Mouse (Mus musculus) thymus, adult 18-20 months (tissue): ENCODE data around the gene Cdc42se1.

ENCODE experiments used
- DNase-seq, 2 experiments: peaks; one replicate each; pipeline ENCODE4 v3.0.0; 2022; ENCODE audit warnings: mixed read lengths in 2 of 2

Gene Cdc42se1

DNA sequence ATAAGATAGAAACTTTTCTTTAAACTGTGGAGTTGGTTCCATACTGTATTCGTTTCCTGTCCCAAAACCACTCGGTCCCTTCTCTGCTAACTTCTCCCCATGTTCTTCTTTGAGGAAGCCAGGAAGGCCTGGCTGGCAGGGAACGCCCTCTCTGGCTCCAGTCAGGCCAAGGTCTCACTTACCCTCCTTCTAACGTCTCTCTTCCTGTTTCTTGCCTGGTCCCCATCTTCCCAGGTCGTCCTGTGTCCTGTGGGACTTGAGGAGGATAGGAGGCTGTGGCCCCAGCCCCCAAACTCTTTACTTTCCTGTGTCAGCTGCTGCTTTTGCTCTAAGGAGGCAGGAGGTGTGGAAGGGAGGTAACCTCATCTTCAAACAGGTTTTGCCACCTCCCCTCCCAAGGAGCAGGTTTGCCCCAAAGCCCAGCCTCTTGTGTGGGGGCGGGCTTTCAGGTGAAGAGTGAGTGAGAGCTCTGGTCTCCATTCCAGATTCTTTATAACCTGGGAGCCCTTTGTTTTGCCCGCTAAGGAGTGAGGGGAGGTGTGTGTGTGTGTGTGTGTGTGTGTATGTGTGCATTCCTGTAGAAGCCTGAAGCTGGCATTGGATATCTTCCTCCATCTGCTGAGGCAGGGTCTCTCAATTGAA, 22.4 kb downstream of the Cdc42se1 start, which contains the start of gene Bnipl:
Bnipl (minus strand) TSS at position 411 of the 642 bp plus-strand sequence.
- no peak for DNase-seq

DNA sequence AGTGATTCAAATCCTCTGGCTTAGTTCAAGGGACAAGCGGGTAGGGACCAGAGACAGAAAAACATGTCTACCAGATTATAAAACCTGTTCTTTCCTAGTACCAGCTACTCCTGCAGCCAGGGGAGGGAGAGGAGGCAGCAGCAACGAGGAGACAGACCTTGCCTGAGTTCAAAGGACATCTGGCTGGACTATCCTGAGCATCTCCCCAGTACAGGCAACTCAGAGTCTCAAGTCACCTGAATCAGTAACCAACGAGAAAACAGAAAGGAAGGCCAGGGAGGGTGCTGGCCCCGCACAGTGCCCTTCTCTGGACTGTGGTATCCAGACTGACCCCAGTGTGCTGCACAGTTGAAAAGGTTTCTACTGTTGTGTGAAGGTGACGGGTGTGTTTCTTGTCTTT, 28.4 kb downstream of the Cdc42se1 start:
- DNase-seq: no peak

DNA sequence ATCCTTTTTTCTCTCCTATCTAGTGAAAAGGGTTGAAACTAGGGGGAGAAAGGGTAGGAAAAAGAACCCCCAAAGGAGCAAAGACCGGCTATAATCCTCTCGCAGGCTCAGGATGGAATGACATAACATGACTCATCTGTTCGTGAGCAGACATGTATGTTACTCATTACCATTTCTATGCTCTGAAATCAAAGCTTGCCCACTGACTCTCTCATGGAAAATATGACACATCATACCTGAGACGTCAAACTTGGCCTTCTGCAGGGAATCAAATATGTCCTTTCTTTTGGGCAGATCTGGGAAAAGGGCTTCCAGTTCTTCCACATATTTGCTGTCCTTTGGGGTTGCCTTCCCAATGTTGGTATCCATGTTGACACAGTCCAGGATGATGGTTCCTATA, 33.4 kb downstream of the Cdc42se1 start:
- DNase-seq: no peak

DNA sequence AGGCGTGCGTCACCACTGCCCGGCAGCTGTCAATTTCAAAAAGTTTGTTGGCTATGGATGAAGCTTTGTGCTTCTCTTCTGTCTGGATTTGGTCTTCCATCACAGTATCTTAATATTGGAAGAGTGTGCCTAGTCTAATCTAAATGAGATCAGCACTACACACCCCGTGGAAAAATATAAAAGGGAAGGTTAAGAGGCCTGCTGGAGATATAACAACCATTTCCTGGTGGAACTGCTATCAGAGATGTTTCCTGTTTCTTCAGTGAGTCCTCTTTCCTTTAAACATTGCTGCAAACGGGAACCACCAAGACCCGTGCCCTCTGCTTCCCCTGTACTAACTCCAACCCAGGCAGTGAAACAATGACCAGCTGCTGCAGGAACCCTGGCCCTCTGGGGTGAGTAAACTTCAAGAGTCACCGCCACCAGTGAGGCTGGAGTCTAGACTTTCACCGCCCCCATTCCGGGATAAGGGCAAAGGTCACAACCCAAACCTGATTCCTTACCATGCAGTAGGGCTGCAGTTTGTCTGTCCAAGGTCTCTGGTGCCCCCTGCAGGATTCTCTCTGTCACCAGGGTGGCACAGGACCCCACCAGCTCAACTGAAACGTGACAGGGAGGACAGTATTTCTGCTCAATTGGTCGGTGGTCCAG, 34.7 kb downstream of the Cdc42se1 start:
- DNase-seq: peak; percentile 50 to 71

DNA sequence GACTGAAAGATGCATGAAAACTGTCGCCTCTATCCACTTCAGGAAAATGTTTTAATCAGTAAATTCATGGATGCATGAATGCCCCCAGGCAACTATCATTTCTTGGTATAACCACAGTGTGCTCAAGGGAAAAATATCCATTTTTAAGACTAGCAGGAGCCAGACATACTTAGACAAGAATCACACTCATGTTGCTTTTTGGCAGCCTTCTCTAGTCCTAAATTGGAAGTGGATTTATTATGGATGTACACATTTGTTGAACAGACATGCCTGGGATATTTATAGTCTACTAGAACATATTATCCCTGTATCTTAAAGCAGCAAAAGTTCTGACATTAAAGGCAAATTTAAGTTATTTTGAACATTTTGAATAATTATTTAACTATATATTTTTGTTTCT, 36.2 kb downstream of the Cdc42se1 start:
- no peak for DNase-seq

DNA sequence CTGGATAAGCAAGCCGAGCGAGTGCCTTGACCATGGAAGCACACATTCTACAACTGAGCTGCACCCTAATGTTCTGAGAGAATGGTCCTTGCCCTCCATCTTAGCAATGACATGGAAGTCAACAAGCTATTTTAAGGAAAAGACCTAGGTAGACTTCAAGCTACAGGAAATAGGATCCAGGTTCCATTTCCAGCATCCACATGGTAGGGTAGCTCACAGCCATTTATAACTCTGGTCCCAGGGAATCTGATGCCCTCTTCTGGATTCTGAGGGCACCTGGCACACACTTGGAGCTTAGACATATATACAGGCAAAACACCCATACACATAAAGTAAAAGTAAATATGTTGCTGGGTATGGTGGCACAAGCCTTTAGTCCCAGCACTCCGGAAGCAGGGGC, 37.5 kb downstream of the Cdc42se1 start:
- DNase-seq: no peak

DNA sequence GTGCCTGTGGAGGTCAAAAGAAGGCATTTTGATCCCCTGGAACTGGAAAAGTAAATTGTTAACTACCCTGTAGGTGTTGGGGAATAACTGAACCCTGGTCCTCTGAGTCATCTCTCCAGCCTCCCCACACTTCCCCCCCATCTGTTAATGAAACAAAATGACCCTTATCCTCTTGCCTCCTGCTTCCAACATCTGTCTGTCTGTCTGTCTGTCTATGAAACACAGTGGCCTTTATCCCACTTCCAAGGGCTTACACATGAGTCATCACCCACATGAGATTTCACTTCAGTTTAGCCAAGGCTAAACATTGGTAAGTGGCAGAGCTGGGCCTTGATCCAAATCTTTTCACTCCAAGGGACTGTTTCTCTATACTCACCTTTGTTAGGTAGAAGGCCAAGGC, 39.3 kb downstream of the Cdc42se1 start:
- no peak for DNase-seq

DNA sequence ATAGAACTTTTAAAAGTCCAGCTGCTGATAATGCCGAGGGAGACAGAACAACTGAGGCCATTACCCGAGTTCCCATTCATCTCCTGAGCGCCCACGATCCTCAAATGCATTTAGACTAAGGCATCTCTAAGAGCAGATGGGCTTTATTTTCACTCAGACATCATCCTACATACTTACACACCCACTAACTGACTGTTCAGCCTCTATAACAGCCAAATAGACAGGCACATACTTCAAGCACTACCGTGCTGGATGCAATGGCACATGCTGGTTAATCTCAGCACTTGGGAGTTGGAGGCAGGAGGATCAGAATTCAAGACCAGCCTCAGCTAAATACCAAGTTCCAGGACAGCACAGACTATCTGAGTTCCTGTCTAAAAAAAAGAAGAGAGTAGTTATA, 41.3 kb downstream of the Cdc42se1 start:
- DNase-seq: no peak

DNA sequence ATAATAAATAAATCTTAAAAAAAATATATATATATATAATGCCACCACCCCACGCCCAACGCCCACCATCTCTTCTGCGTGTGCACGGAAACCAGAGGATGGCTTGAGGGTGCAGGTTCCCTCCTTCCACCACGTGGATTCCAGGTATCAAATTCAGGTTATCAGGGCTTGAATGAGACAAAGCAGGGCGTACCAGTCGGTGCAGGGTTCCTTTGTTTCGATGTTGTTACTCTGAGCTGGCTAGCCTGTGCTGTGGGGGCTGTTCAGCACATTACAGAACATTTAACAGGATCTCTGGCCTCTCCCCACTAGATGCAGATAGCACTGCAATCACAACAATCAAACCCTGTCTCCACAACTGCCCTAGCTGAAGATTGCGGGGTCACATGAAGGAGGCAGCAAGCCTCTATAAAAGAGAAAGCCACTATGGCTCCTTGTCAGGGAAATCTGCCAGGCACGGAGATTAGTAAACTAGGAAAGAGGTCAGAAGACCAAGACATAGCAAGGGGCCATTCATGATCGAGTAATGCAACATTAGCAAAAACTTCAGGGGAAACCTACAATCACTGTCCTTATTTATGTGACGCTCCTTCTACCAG, 42.3 kb downstream of the Cdc42se1 start:
- DNase-seq: no peak

DNA sequence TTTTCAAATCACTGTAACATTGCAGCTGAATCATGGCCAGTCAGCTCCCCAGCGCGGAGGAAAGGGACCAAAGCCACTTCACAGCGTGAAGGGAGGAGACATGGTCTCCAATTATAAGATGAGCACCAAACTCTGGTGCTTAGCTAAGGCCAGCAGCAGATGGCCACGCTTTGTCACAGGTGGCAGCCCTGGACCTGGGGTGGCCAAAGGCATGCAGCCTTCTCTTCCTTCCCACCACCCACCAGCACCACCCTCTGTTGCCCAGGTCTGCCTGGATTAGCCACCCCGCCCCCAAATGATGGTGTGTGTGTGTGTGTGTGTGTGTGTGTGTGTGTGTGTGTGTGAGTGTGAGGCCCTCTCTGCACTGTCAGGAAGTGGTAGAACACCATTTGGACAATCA, 44.9 kb downstream of the Cdc42se1 start:
- no peak for DNase-seq

DNA sequence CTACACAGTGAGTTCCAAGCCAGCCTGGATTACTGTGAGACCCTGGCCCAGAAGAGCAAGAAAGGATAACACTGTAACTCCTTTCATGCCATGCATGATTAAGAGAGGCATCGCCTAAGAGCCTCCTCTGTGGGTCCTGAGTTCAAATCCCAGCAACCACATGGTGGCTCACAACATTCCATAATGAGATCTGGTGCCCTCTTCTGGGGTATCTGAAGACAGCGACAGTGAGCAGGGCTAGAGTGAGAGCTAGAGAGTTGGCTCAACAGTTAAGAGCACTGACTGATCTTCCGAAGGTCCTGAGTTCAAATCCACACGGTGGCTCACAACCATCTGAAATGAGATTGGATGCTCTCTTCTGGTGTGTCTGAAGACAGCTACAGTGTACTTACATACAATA, 45.9 kb downstream of the Cdc42se1 start:
- no peak for DNase-seq

DNA sequence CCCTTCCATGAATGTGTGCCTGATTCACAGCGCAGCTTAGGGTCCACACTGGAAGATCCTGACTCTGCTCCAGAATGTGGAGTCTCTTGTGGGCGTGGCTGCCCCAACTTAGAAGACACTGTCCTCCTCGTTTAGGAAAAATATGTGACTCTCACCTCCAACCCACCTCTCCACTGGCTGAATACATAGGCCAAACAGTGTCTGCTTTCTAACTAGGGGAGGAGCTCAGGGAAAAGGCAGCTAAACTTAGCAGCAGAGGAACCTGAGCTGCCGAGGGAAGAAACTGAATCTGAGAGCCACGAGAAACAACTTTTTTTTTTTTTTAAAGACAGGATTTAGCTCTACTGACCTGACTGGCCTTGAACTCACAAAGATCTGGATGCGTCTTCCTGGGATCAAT, 46.6 kb downstream of the Cdc42se1 start:
- no peak for DNase-seq

DNA sequence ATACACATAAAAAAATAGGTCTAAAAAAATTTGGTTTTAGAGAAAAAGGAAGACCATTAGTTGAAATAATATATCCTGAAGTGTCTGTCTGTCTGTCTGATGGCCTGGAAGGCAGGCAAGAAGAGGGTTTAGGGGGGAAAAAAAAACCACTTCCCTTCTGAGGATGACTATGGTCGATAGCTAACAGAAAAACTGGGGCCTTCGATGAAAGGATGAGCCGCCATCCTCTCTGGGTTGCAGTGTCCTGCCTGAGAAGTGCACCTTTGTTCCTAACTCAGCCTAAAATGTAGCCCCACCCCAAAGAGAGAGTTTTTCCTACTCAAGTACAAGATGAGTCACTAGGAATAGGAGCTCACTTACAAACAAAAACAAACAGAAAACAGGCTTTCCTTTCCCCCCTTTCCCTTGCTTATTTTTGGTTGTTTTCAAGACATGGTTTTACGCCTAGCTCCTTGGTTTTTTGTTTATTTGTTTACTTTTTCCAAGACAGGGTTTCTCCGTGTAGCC, 47.9 kb downstream of the Cdc42se1 start:
- DNase-seq: no peak

DNA sequence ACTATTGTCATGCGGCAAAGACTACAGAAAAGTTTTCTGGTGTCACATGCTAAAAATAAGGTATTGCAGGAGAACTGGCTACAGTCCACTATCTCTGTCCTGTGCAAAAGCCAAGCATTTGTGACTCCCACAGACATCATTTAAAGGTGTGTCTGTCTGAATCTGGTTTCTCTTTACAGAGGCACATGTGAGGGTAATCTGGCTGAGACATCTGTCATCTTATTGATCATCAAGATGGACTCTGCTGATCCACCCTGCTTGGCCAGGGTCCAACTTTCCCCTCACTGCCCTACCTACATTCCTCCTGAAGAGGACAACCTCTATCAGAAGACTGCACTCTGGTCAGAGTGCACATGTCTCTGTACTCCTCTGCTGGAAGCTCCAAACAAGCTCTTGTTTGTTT, 48.6 kb downstream of the Cdc42se1 start:
- DNase-seq: no peak

DNA sequence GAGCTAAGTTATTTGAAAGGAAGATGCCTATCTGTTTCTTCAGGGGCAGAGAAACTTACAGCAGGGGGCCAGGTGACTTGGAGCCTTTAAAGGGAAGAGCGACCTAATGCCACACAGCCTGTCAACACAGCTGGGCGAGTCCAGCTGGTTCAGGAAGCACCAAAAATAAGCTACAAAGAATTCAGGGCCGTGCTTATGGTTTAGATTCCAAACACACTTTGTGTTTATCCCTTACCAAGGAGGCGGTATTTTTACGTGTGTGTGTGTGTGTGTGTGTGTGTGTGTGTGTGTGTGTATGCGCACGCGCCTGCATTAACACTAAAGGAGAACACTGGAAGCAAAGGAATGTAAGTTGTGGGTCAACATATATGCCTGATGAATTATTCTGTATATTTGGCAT, 52.2 kb downstream of the Cdc42se1 start:
- no peak for DNase-seq

DNA sequence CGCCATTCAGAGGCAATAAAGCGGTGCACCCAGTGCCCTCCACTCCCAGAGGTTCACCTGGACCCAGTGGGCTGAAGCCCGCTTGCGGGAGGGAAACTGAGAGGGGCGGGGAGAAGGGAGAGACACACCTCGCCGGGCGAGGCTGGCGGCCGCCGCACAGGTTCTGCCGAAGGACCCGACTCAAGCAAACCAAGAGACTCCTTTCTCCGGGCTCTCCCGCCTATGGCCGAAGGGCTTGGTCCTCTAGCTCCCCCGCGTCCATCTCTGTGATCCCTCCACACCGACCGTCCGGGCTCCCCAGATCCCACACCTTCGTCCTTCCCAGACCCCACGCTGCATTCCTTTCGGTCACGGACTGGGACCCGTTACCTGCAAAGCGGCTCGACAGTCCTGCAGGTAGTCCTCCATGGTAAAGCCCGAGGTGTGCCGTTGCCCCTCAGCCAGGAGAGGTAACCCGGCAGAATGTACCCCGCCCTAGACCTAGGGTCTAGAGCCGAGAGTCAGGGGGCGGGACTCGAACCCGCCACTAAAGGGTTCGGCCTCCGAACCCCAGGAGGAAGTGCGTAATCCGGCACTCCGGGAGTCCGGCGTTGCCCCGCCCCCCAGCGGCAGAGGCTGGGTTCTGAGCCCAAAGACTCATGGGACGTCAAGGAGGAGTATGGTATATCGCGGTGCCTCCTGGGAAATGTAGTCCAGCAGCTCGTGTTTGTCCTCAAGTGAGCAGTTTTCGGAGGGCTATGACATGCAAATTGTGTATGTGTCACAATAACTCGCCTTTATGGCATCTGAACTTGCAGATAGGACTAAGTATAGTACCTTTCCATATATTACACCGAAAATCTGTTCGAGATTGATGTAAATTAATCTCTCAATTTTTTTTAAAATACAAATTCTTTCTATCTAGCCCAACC, 52.9 kb downstream of the Cdc42se1 start, which contains the start of the genes Mindy1 and Prune1:
Mindy1 (plus strand) TSS at position 130 of the 911 bp plus-strand sequence.
Prune1 (minus strand) TSS at position 861 of the 911 bp plus-strand sequence.
- peak; percentile 98 for DNase-seq

DNA sequence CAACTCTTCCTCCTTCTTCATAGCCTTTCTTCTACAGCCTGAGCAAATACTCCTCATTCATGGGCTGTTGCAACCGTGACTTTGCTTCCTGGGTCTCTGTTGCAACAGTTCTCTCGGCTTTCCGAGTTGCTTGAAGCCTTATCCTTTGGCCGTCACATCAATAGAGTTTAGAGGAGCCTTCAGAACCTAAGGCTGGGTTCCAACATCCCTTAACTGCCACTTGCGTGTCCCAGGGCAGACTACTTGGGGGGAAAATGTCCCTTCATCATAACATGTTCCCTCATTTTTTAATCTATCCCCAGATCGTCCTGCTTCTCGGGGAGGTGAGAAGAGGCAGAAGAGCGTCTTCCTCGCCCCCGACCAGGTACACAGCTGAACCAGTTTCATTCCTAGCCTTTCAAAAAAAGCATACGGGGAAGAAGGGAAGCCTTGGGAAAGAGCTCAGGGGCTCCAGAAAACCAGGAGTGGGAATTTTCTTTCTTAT, 53.9 kb downstream of the Cdc42se1 start:
- DNase-seq: peak; percentile 43 to 53

DNA sequence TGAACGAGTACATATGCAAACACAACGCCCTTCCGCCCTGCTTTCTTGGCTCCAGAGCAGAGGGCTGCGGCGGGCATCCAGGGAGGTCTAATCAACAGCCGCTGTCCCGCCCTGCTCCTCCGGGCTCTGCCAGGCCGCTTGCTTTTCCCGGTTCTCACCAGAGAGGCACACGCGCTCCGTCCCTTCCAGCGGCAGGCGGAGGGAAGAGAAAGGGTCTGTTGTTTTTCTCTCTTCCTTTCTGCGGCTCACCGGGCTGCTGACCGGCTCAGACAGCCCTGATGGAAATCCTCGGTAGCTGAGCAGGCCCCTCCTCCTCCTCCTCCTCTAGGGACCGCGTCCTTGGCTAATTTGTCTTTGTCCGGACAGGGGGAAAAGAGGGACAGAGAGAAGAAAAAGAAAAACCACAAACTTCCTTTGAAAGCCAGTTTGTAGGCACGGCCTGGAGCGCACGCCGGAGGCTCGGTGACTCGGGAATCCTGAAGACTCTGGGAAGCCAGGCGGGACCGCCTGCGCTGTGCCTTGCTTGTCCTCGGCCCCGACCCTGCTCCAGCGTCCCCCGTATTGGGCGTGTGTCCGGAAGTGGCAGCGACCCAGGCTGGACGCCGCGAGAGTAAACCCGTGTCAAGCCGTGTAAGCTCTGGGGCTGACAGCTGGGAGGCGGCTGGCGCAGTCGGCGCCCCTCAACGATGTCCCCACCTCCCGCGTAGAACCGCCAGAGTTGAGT, 54.5 kb downstream of the Cdc42se1 start:
- DNase-seq: peak; percentile 47 to 60

DNA sequence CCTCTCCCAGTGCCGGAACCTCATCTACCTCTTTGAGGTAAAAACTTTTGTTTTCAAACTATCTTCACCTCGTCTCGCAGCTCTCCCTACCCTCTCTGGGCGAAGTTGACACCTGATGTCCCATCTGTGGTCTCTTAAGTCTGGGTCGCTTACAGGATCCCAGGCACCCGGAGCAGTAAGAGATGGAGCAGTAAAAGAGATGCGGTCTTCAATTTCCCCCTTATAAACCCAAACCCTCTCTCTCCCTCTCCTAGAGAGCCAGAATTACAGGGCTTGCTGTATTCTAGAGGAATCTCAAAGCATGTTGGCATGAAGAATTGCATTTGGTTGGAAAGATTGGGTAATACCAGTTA, 55.0 kb downstream of the Cdc42se1 start:
- no peak for DNase-seq

DNA sequence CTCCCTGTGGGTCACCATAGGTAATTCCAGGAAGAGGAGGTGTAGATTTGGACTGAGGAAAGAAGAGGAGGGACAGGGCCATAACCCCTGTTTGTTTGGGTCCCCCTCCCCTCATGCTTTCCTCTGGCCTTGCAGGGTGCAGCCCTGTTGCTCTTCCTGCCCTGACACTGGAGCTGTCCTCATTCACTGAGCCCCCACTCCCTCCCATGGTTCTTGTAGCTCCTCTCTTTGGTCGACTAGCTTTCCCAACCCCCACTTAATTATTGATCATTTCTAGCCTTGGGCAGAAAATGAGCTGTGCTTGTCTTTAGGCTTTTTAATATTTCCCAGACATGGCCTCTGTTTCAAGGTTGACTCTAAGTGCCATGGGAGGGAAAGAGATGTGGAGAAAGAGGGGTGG, 55.5 kb downstream of the Cdc42se1 start:
- no peak for DNase-seq

DNA sequence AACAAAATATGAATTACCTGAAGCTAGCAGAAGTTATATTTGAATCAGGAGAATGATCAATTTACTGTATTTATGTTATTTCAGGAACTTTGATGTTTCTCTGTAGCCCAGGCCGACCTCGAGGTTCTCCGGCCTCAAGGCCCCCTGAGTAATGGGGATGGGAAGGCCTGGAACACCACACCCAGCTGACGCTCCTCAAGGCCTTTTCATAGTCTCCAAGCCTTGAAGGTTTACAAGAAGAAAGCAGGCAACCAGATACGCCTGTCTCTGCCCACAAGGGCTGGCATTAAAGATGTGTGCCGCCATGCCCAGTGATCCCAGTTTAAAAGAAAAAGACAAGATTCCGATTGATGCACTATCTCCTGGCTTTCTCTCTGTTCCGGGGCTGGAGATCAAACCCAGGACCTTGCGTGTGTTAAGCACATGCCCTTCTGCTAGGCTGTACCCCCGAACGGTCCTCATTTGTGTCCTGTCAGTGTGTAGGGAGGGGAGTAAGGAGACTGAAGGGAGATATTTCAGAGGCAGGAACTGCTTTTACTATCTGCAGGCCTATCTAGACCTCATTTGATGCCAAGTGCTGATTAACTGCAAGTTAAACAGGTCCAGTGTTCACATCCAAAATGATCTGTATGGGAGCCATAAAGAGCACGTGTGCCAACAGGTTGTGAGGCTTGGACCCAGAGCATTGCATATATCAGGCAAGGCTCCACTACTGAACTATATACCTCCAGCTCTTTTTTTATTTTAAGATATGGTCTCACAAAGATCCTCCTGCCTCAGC, 56.2 kb downstream of the Cdc42se1 start:
- no peak for DNase-seq
